Mouse (Mus musculus) layer of hippocampus, postnatal 25 days (tissue): ENCODE results near the gene Ccr7. TPM values are rescaled to one million over a fixed set of nuclear protein-coding genes. Genes with fewer than 3 reads are reported as not detected.
A peak's percentile ranks its signal among the peaks of the same experiment; 100 is the strongest.

ENCODE experiments used
- DNase-seq, 2 experiments: peaks; one replicate each; pipeline ENCODE4 v3.0.0; 2022; ENCODE audit warnings: mixed read lengths in 2 of 2, low spot score in 1 of 2; ENCODE audit errors: extremely low spot score in 1 of 2
- total RNA-seq, 2 experiments: library from RNA; stranded (reverse); gene quantifications; 2 replicates each; pipeline ENCODE4 v1.2.3; 2021

Ccr7 gene
- total RNA-seq, 2 experiments from 2014 or later, result not detected

DNA sequence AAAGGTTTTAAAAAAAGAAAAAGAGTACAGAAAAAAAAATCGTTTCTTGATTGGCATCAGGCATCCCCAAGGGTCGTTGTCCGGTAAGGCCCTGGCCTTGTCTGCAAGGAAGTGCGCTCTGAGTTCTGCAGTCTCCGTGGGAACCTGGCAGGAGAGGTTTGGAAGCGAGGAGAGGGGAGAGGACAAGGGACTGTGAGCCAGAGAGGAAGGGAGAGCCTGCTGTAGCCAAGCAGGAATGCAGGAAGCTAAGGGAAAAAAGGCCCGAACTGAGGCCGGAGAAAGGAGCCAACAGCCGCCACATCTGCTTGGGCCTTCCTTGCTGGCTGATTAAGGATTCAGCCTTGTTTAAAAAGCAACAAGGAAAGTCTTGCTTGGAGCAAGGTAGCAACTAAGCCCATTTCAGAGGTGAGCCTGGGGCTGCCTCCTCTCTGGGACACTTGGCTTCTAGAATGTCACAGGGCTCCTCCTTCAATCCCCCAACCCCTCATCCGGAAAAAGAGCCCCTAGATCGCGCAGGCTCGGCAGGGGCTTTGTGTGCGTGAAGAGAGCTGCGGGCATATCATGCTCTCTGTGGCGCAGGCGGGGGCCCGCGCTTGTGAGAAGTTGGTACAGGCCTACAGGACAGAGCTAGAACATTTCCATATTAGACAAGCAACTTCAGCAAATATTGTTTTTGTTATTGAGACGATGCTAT lies 34.2 kb downstream of the Ccr7 start:
- no peak for DNase-seq

DNA sequence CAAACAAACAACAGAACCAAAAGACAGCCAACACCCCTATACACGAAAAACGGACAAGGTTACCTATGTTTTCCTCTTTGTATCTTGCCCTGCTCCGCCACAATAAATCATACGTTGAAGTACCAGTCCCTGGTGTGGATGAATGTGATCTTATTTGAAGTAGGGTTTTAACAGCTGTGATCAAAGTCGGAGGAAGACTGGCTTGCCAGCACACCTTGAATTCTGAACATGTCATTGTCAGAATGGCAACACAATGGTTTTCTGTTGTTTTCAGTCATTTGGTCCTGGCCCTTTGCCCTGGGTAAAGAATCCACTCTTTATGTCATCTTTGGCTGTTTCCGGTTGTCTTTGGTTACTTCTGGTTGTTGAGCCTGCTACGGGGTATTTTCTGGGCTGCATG lies 35.9 kb downstream of the Ccr7 start:
- DNase-seq, result no peak

DNA sequence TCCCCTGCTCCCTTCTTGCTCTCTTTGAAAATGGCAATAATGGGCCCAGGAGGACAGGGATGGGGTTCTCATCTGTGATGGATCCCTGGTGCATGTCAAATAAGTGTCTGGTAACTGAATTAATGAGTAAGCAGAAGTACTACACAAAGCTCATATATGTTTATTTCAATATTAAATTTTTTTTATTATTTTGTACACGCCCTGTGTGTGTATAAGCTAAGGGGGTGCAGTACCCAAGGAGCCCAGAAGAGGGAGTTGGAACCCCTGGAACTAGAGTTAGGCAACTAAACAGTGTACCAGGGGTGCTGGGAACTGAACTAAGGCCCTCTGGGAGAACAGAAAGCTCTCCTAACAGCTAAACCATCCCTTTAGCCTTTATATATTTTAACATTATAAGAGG lies 36.5 kb downstream of the Ccr7 start:
- DNase-seq, result no peak

DNA sequence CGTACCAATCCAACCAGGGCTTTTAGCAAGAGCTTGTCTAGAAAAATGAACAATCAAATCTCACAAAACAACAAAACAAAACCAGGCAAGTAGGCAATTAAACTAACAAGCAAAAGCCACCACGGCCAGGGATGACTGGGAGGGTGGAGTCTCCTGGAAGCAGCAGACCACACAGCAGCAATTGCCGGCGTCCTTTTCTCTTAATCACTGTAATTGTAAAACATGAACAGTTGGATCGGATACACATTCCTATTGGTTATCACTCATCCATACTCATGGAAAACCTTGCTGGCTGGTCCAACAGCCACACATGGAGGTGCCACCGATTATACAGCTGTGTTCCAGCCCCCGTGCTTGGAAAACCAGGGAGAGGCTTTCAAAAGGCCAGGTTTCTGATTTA lies 37.0 kb downstream of the Ccr7 start:
- no peak for DNase-seq

GRCm38 (mm10) chr11:99115940-99116339 lies 38.9 kb downstream of the Ccr7 start:
- DNase-seq, result no peak

GRCm38 (mm10) chr11:99113111-99113510 lies 41.8 kb downstream of the Ccr7 start:
- no peak for DNase-seq

DNA sequence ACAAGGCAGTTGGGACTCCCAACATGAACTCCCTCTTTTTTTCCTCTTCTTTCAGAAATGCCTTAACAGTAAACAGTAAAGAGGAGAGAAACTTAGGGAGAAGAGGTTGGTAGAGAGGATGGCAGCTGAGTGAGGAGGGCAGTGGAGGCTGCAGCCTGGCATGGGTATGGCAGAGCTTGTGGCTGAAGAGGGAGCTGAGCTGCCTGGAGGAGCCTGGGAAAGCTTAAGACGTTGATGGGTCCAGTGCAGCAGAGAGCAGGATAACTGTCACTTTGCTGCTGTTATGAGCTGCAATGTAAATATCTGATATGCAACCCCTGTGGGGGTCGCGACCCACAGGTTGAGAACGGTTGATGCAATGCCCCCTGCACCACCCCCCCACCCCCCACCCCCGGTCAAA lies 42.2 kb downstream of the Ccr7 start:
- no peak for DNase-seq

DNA sequence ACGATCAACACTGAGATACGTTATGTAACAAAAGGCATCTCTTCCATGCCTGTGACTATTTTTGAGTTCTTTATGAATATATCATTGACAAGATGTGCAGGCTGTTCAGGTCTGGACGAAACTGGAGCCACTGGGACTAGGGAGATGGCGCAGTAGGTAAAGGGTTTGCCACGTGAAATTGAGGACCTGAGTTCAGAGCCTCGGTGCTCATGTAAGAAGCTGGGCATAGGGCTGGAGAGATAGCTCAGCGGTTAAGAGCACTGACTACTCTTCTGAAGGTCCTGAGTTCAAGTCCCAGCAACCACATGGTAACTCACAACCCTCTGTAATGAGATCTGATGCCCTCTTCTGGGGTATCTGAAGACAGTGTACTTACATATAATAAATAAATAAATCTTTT lies 43.2 kb downstream of the Ccr7 start:
- DNase-seq, result no peak

DNA sequence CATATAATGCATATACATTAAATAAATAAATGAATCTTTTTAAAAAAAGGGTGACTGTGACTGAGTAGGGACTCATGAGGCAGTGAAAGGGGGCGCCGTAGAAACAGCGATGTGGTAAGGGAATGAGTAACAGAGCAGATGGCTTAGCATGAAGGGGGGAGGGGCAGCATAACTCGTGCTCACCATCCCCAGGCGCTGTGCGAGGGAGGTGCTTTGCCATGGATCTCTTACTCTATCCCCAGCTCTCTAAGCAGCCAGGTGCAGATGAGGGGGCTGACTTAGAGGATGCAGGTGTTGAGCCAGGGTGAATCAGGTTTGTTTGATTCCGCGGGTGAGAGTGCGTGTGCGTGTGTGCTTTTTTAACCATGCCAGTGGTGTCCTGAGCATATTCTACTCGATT lies 43.7 kb downstream of the Ccr7 start:
- DNase-seq, result peak in 1 of 2 experiments; percentile 60

- DNase-seq, result no peak
These were observed 44.3 kb downstream of the Ccr7 start for GRCm38 (mm10) chr11:99110370-99111110.

DNA sequence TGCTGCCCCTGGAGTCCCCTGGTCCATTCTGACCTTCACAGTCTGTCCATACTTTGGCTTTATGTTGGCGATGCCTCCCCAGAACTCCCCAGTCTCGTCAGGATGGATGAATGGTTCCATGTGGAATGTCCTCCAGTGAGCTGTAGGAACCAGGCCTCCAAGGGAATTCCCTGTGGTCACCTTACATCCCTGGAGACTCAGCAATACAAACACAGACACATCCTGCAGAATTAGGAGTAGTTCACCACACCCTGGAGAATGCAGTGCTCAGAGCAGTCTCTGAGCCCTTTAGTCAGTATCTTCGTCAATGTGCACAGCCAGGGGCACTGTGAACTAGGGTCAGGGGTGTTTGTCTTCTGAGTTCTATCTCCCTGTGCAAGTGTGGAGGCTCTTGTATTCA lies 46.6 kb downstream of the Ccr7 start:
- DNase-seq, result no peak

GRCm38 (mm10) chr11:99105981-99106726 lies 48.7 kb downstream of the Ccr7 start:
- DNase-seq, result no peak

GRCm38 (mm10) chr11:99104609-99105410 lies 50.1 kb downstream of the Ccr7 start:
- no peak for DNase-seq

DNA sequence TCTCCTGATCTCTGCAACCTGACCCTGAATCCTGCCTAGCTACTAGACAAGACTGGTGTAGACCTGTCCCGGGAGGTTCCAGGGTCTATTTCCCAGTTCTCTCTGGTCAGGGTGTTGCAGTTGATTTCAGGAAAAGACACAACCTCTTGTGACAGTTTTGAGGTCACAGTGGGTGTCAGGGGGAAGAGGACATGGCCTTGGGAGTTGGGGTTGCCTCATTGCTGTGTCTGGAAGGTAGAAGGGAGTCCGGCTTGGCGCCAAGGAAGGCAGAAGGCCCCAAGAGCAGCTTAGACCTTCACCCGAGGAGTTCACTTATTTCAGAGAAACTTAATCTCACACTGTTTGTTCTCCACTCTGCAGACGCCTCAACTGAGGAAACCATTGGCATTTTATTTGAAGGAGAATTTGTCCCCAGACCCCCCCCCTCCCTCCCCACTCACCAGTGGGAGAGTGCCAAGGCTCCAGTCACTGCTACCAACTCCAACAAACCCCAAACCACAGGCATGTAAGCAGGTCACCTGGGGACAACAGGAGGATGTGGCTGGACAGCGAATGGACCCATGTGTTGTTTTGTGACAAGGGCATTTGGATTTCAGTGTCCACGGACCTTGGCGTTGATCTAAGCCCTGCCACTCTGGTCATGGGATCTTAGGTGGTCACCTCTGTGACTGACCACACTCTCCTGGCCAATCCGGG lies 52.2 kb downstream of the Ccr7 start:
- no peak for DNase-seq

DNA sequence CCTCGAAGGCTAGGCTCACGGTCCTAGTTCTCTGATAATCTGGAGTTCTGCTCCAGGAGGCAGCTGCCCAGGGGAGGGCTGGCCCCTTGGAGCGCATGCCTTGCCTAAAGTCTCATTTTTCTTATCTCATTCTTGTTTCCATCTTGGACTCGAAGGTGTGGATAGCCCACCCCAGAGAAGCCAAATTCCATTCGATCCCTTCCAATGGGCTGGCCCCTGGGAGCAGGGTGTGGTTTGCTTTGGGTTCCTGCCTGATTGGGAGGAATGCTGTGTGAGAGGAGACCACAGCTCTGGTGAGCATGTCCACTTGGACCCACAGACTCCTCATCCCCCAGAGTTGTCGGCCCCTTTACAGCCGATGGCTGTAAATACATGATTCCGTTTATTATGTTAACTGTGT lies 53.2 kb downstream of the Ccr7 start:
- DNase-seq, result no peak

GRCm38 (mm10) chr11:99100215-99100614 lies 54.7 kb downstream of the Ccr7 start:
- no peak for DNase-seq

DNA sequence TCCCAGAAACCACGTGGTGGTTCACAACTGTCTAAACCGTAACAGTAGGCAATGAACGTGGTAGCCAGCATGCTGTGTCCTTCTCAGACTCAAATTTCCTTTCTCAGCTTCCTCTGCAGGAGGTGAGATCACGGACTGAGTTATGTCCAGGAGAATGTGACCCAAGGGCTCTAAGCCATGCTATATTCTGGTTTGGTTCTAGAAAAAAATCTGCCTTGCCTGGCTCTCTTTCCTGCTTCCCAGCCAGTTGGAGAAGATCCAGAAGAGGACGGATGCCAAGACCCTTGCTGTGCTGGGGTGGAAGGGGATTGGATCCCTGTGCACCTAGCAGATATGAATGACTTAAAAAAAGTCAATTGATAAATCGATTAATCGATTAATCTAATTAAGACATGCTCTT lies 55.4 kb downstream of the Ccr7 start:
- no peak for DNase-seq

GRCm38 (mm10) chr11:99098924-99099323 lies 56.0 kb downstream of the Ccr7 start:
- DNase-seq, result no peak

GRCm38 (mm10) chr11:99096996-99097774 lies 57.7 kb downstream of the Ccr7 start:
- no peak for DNase-seq
